Comparison of ENCODE assay signal across 50 mouse cellular contexts in the genomic region with DNA sequence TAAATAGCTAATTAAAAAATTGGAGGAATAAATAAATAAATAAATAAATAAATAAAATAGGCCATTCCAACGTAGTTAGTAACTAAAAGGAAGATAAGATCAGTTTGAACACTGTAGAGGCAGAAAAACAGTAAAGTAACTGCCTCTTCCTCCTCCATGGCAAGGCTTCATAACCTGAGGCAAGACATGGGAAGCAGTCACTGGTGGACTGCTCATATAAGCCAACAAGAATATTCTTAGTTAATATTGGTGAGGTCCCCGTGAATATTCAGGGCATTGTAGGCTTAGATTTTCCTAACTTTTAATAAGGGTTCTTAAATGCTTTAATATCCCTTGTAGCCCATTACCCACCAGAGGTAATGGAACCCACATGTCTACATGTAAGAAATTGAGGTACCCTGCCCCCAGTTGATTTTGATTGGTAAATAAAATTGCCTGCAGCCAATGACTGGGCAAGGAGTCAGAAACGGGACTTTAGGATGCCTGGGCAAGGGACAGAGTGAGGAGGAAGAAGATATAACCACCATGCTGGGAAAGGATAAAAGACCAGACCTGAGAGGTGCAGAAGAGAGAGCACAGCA. TPM values are rescaled to one million over a fixed set of nuclear protein-coding genes. Genes with fewer than 3 reads are reported as not detected.
"Had no signal": no experiment of that assay in that cellular context is flagged by ENCODE, and none has a peak within 500 bp of the region (broad histone marks: within the 10 kb centered on the region; RNA-seq: fewer than 3 reads in every experiment).

No protein-coding gene starts in this region.

- H3K27ac ChIP-seq: heart, embryonic 10.5 days; heart, embryonic 13.5 days; heart, embryonic 15.5 days; hindbrain, embryonic 10.5 days; hindbrain, embryonic 12.5 days; hindbrain, embryonic 13.5 days; hindbrain, embryonic 14.5 days; hindbrain, embryonic 15.5 days; hindbrain, postnatal 0 days; intestine, embryonic 15.5 days; kidney, embryonic 15.5 days; kidney, postnatal 0 days; layer of hippocampus, adult 2 months had no signal

- H3K4me1 ChIP-seq: heart, embryonic 10.5 days; heart, embryonic 12.5 days; heart, embryonic 13.5 days; heart, embryonic 15.5 days; hindbrain, embryonic 10.5 days; hindbrain, embryonic 12.5 days; hindbrain, embryonic 13.5 days; hindbrain, embryonic 15.5 days; intestine, embryonic 15.5 days; kidney, embryonic 15.5 days had no signal

- H3K36me3 ChIP-seq: heart, embryonic 10.5 days; heart, embryonic 12.5 days; heart, embryonic 13.5 days; heart, embryonic 15.5 days; hindbrain, embryonic 10.5 days; hindbrain, embryonic 12.5 days; hindbrain, embryonic 13.5 days; hindbrain, embryonic 15.5 days; intestine, embryonic 15.5 days; kidney, embryonic 15.5 days had no signal

- DNase-seq: heart, postnatal 10 days; heart, postnatal 14 days; heart, postnatal 4 days; kidney, adult 11 months; kidney, adult 18-20 months; kidney, adult 2 months; kidney, adult 8-10 months; kidney, adult 9 months; kidney, postnatal 10 days; kidney, postnatal 14 days; kidney, postnatal 25 days; kidney, postnatal 36 days; kidney, postnatal 4 days; layer of hippocampus, adult 9-11 months; layer of hippocampus, postnatal 36 days had no signal

- H3K4me3 ChIP-seq: heart, embryonic 10.5 days; heart, embryonic 12.5 days; heart, embryonic 13.5 days; heart, embryonic 15.5 days; hindbrain, embryonic 10.5 days; hindbrain, embryonic 12.5 days; hindbrain, embryonic 13.5 days; hindbrain, embryonic 15.5 days; intestine, embryonic 15.5 days; kidney, embryonic 15.5 days; layer of hippocampus, adult 2 months had no signal

- H3K4me2 ChIP-seq: heart, embryonic 11.5 days; heart, embryonic 12.5 days; heart, embryonic 13.5 days; heart, embryonic 15.5 days; hindbrain, embryonic 12.5 days; hindbrain, embryonic 13.5 days; hindbrain, embryonic 14.5 days; hindbrain, embryonic 15.5 days; intestine, embryonic 15.5 days; kidney, embryonic 15.5 days had no signal

- ATAC-seq: hindbrain, embryonic 16.5 days; hindbrain, postnatal 0 days; inflammation-experienced regulatory T-cells, adult 6 months; intestine, embryonic 15.5 days; intestine, embryonic 16.5 days; intestine, postnatal 0 days had no signal

- H3K9ac ChIP-seq: heart, embryonic 12.5 days; heart, embryonic 13.5 days; heart, embryonic 15.5 days; hindbrain, embryonic 12.5 days; hindbrain, embryonic 13.5 days; hindbrain, embryonic 14.5 days; hindbrain, embryonic 15.5 days; intestine, embryonic 15.5 days; kidney, embryonic 15.5 days had no signal

- H3K27me3 ChIP-seq: heart, embryonic 12.5 days; heart, embryonic 13.5 days; heart, embryonic 15.5 days; hindbrain, embryonic 12.5 days; hindbrain, embryonic 13.5 days; hindbrain, embryonic 15.5 days; intestine, embryonic 15.5 days; kidney, embryonic 15.5 days had no signal

- H3K9me3 ChIP-seq: heart, embryonic 10.5 days; heart, embryonic 15.5 days; hindbrain, embryonic 12.5 days; hindbrain, embryonic 15.5 days; intestine, embryonic 15.5 days; kidney, embryonic 15.5 days had no signal

RNA-seq across cellular contexts. Expression of a gene that starts 35.1 kb away (rescaled TPM):
- total RNA-seq: heart, adult 8-10 months; heart, postnatal 10 days; heart, postnatal 14 days; heart, postnatal 25 days; heart, postnatal 4 days; hematopoietic stem cell, adult 5-6 weeks; hindbrain, postnatal 0 days; layer of hippocampus, adult 18-20 months; layer of hippocampus, adult 2 months; layer of hippocampus, adult 8-10 months; layer of hippocampus, postnatal 10 days; layer of hippocampus, postnatal 14 days; layer of hippocampus, postnatal 25 days; layer of hippocampus, postnatal 36 days had no signal
- polyA plus RNA-seq: heart, embryonic 10.5 days; heart, embryonic 11.5 days; heart, embryonic 12.5 days; heart, embryonic 13.5 days; heart, embryonic 14.5 days; heart, embryonic 15.5 days; heart, embryonic 16.5 days; heart, postnatal 0 days; hindbrain, embryonic 10.5 days; hindbrain, embryonic 11.5 days; hindbrain, embryonic 12.5 days; hindbrain, embryonic 13.5 days; hindbrain, embryonic 14.5 days; hindbrain, embryonic 15.5 days; hindbrain, embryonic 16.5 days; hindbrain, postnatal 0 days; inflammation-experienced regulatory T-cells, adult 6 months; intestine, embryonic 14.5 days; intestine, embryonic 15.5 days; intestine, embryonic 16.5 days; intestine, postnatal 0 days; kidney, adult 2 months; kidney, embryonic 14.5 days; kidney, embryonic 15.5 days; kidney, embryonic 16.5 days; kidney, postnatal 0 days; large intestine, adult 2 months had no signal
